Mouse (Mus musculus): ENCODE results near the gene D030056L22Rik.

GRCm38 (mm10) chr19:18746576-18747340, 33.8 kb downstream of the D030056L22Rik start:
- TF ChIP-seq POLR2A (IDR thresholded peaks at IDR 0.05; ENCODE audit: low read depth, low read length) (no peak), NRF1 (IDR thresholded peaks at IDR 0.05; ENCODE audit: low read depth, low read length) (no peak), USF1 (IDR thresholded peaks at IDR 0.05; ENCODE audit: low read depth, low read length) (no peak), ETS1 (conservative IDR thresholded peaks at IDR 0.05; ENCODE audit: low read depth, low read length) (peak; percentile 94), KAT2A (IDR thresholded peaks at IDR 0.05; ENCODE audit: insufficient replicate concordance, low read length) (no peak), CTCF (conservative IDR thresholded peaks at IDR 0.05 in 1 of 2, IDR thresholded peaks at IDR 0.05 in 1 of 2; ENCODE audit: low read depth in 2 of 2, low read length in 2 of 2) (no peak), ZNF384 (IDR thresholded peaks at IDR 0.05; ENCODE audit: low read depth, low read length) (peak; percentile 90), ZMIZ1 (IDR thresholded peaks at IDR 0.05; ENCODE audit: low read depth, low read length) (no peak), UBTF (IDR thresholded peaks at IDR 0.05; ENCODE audit: low read depth, low read length) (no peak), SMC3 (IDR thresholded peaks at IDR 0.05; ENCODE audit: low read depth, low read length) (no peak)

Data from CH12.LX (cell line).